Mouse (Mus musculus) urinary bladder, postnatal 25 days (tissue): Measurements from ENCODE around the gene Ltbr.
"Not testable (repeated sequence)": the region's sequence is repeated elsewhere in the genome, so short reads cannot be mapped to it uniquely, and the experiment has no call there.

Experiments used
- DNase-seq: peaks from one replicate; pipeline ENCODE4 v3.0.0; 2022; ENCODE audit warnings: low spot score

The Ltbr gene

GRCm38 (mm10) chr6:125271455-125272227, 42.0 kb downstream of the Ltbr start:
- peak; percentile 89 for DNase-seq

GRCm38 (mm10) chr6:125268799-125269198, 44.9 kb downstream of the Ltbr start:
- DNase-seq = no peak

DNA sequence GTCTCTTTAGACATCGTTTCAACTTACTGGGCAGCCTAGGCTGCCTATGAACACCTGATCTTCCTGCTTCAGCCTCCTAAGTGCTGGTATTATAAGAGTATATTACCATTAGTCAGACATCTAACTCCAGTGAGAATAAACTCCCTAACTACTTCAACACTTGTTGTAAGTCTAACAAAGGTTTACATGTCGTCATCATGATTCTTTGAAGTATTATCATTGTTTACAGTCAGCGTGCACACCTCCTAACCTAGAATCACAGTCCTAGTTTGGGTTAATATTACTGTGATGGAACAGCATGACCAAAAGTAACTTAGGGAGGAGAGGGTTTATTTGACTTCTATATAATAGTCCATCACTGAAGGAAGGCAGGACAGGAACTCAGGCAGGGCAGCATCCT, 46.2 kb downstream of the Ltbr start:
- DNase-seq = no peak

GRCm38 (mm10) chr6:125266600-125266999, 47.1 kb downstream of the Ltbr start:
- not testable (repeated sequence) for DNase-seq

- no peak for DNase-seq
Observed at GRCm38 (mm10) chr6:125266091-125266490, 47.6 kb downstream of the Ltbr start.

GRCm38 (mm10) chr6:125265239-125265638, 48.4 kb downstream of the Ltbr start:
- no peak for DNase-seq

DNA sequence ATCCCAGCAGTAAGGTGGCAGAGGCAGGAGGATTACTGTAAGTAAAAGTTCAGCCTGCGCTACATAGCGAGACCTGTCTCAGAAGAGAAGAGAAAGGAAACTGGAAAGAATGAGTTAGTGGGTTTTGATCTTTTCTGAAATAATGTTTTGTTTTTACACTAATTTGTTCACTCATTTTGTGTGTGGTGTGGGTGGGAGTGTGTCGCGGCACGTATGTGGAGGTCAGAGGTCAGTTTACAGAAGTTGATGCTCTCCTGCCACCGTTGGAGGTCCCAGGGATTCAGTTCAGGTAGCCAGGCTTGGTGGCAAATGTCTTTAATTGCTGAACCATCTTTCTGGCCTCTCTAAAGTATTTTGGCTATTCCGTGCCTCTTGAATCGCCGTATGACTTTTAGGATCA, 49.5 kb downstream of the Ltbr start:
- no peak for DNase-seq

GRCm38 (mm10) chr6:125260006-125260555, 53.6 kb downstream of the Ltbr start:
- no peak for DNase-seq
